Mouse (Mus musculus) intestine, embryonic 15.5 days (tissue): ENCODE data around the gene Wdr35. TPM values are rescaled to one million over a fixed set of nuclear protein-coding genes. Genes with fewer than 3 reads are reported as not detected.

Experiments used
- ATAC-seq: fragments of 200-750 bp; cut with Nextera tagmentation; 2 replicates; pipeline ENCODE4 v1.8.0; 2017; ENCODE audit warnings: moderate TSS enrichment, moderate library complexity
- H3K27ac ChIP-seq: fragments of 300-500 bp; sonication (generic); 2 replicates; pipeline ENCODE4 v1.5.1; 2015; ENCODE audit warnings: mild to moderate bottlenecking, inconsistent platforms
- H3K27me3 ChIP-seq: fragments of 300-500 bp; sonication (generic); replicated peaks from 2 replicates; pipeline ENCODE4 v1.6.1; 2015; ENCODE audit warnings: inconsistent platforms
- H3K36me3 ChIP-seq: fragments of 300-500 bp; sonication (generic); 2 replicates; pipeline ENCODE4 v1.6.1; 2015; ENCODE audit warnings: inconsistent platforms
- H3K4me1 ChIP-seq: fragments of 300-500 bp; sonication (generic); replicated peaks from 2 replicates; pipeline ENCODE4 v1.6.1; 2015; ENCODE audit warnings: inconsistent platforms
- H3K4me2 ChIP-seq: fragments of 300-500 bp; sonication (generic); replicated peaks from 2 replicates; pipeline ENCODE4 v1.6.1; 2015; ENCODE audit warnings: mild to moderate bottlenecking, inconsistent platforms
- H3K4me3 ChIP-seq: fragments of 300-500 bp; sonication (generic); replicated peaks from 2 replicates; pipeline ENCODE4 v1.5.1; 2015; ENCODE audit warnings: inconsistent platforms
- H3K9ac ChIP-seq: fragments of 300-500 bp; sonication (generic); 2 replicates; pipeline ENCODE4 v1.6.1; 2015; ENCODE audit warnings: inconsistent platforms
- H3K9me3 ChIP-seq: fragments of 300-500 bp; sonication (generic); 2 replicates; pipeline ENCODE4 v1.6.1; 2016; ENCODE audit warnings: inconsistent platforms
- WGBS: fragments of 180-500 bp; shearing (Covaris S2); methylation state at CpG from one replicate; pipeline ENCODE4 v1.1.7; 2015; 5-methylcytosine and 5-hydroxymethylcytosine counted together
- polyA plus RNA-seq: library from polyadenylated mRNA; unstranded; fragments of >200 nt; fragmentation: Nextera tagmentation; extraction: Ambion mirVana; gene quantifications from 2 replicates; pipeline ENCODE4 v1.2.1, GENCODE M21; 2015

The Wdr35 gene
- polyA plus RNA-seq, 1 experiment from 2014 or later = 11.6 TPM

GRCm38 (mm10) chr12:8947714-8948464 is 25.8 kb upstream of the Wdr35 start, which contains the start of gene Matn3:
TSS of gene Matn3 (plus strand) at chr12:8947929.
- Histone ChIP-seq H3K9ac (peak within 1 kb of the TSS; percentile 44), H3K27ac (no peak within 1 kb of the TSS), H3K4me2 (peak within 1 kb of the TSS; percentile 96), H3K9me3 (no peaks in the 10 kb centered on the region), H3K4me3 (peak within 1 kb of the TSS; percentile 40), H3K36me3 (no peaks in the 10 kb centered on the region), H3K4me1 (peaks cover 10% of the 10 kb centered on the region; the same call in 1 of the 2 replicates), H3K27me3 (no peaks in the 10 kb centered on the region)
- WGBS = under 1% methylated on average over 42 of the region's 42 CpGs
- ATAC-seq = peak; percentile 84

- no peaks in the 10 kb centered on the region for H3K36me3 ChIP-seq
- no peak overlapping the region for H3K9ac ChIP-seq
- H3K4me1 ChIP-seq = peaks cover 2% of the 10 kb centered on the region; the same call in 1 of the 2 replicates
- WGBS = 78% methylated on average over 10 of the region's 10 CpGs
- H3K9me3 ChIP-seq = no peaks in the 10 kb centered on the region
- no peak for ATAC-seq
- H3K27me3 ChIP-seq = no peaks in the 10 kb centered on the region
- H3K27ac ChIP-seq = no peak overlapping the region
- no peak overlapping the region for H3K4me2 ChIP-seq
- H3K4me3 ChIP-seq = no peak overlapping the region
Measured at GRCm38 (mm10) chr12:8953136-8953535, 20.6 kb upstream of the Wdr35 start.

GRCm38 (mm10) chr12:8954161-8954561 is 19.5 kb upstream of the Wdr35 start:
- H3K9ac ChIP-seq = no peak overlapping the region
- no peak overlapping the region for H3K27ac ChIP-seq
- WGBS = 65% methylated on average over 9 of the region's 9 CpGs

GRCm38 (mm10) chr12:8961607-8962316 is 11.9 kb upstream of the Wdr35 start:
- H3K4me3 ChIP-seq = no peak overlapping the region
- no peak overlapping the region for H3K27ac ChIP-seq
- WGBS = 60% methylated on average over 9 of the region's 9 CpGs
- no peaks in the 10 kb centered on the region for H3K4me1 ChIP-seq
- no peaks in the 10 kb centered on the region for H3K36me3 ChIP-seq
- no peak overlapping the region for H3K4me2 ChIP-seq
- no peak for ATAC-seq
- no peak overlapping the region for H3K9ac ChIP-seq
- no peaks in the 10 kb centered on the region for H3K9me3 ChIP-seq
- no peaks in the 10 kb centered on the region for H3K27me3 ChIP-seq

More at GRCm38 (mm10) chr12:8954161-8954561, 19.5 kb upstream of the Wdr35 start:
- Histone ChIP-seq H3K4me2 (no peak overlapping the region), H3K27me3 (no peaks in the 10 kb centered on the region), H3K36me3 (no peaks in the 10 kb centered on the region), H3K9me3 (no peaks in the 10 kb centered on the region), H3K4me3 (no peak overlapping the region), H3K4me1 (no peaks in the 10 kb centered on the region)
- no peak for ATAC-seq

GRCm38 (mm10) chr12:8969828-8970227 is 3.9 kb upstream of the Wdr35 start:
- no peak overlapping the region for H3K9ac ChIP-seq
- 14% methylated on average over 9 of the region's 9 CpGs for WGBS
- no peak overlapping the region for H3K4me3 ChIP-seq
- H3K36me3 ChIP-seq = no peaks in the 10 kb centered on the region
- no peaks in the 10 kb centered on the region for H3K27me3 ChIP-seq
- no peak overlapping the region for H3K4me2 ChIP-seq
- peak; percentile 71 for ATAC-seq
- 0 out of 2 replicates have a peak, but pooled peaks cover 5% of the 10 kb centered on the region for H3K4me1 ChIP-seq
- H3K27ac ChIP-seq = no peak overlapping the region
- H3K9me3 ChIP-seq = no peaks in the 10 kb centered on the region

- Histone ChIP-seq H3K9me3 (no peaks in the 10 kb centered on the region), H3K4me2 (no peak overlapping the region), H3K4me1 (0 out of 2 replicates have a peak, but pooled peaks cover 3% of the 10 kb centered on the region), H3K36me3 (no peaks in the 10 kb centered on the region), H3K9ac (no peak overlapping the region), H3K4me3 (no peak overlapping the region), H3K27me3 (no peaks in the 10 kb centered on the region), H3K27ac (no peak overlapping the region)
- ATAC-seq = no peak
- WGBS = 88% methylated on average over 3 of the region's 3 CpGs
Measured at GRCm38 (mm10) chr12:8975076-8975475, 1.4 kb downstream of the Wdr35 start.

- Histone ChIP-seq H3K27me3 (no peaks in the 10 kb centered on the region), H3K9ac (no peak overlapping the region), H3K36me3 (0 out of 2 replicates have a peak, but pooled peaks cover 3% of the 10 kb centered on the region), H3K4me2 (no peak overlapping the region), H3K4me1 (no peaks in the 10 kb centered on the region), H3K27ac (no peak overlapping the region), H3K4me3 (no peak overlapping the region), H3K9me3 (no peaks in the 10 kb centered on the region)
- no peak for ATAC-seq
- WGBS = 71% methylated on average over 8 of the region's 8 CpGs
Measured at GRCm38 (mm10) chr12:8993231-8993630, 19.5 kb downstream of the Wdr35 start.

- Histone ChIP-seq H3K4me1 (no peaks in the 10 kb centered on the region), H3K27me3 (no peaks in the 10 kb centered on the region), H3K4me2 (no peak overlapping the region), H3K27ac (no peak overlapping the region), H3K9me3 (no peaks in the 10 kb centered on the region), H3K36me3 (no peaks in the 10 kb centered on the region), H3K4me3 (no peak overlapping the region), H3K9ac (no peak overlapping the region)
- no peak for ATAC-seq
- 86% methylated on average over 4 of the region's 4 CpGs for WGBS
Measured at GRCm38 (mm10) chr12:8998318-8998717, 24.6 kb downstream of the Wdr35 start.

- WGBS = 15% methylated on average over 5 of the region's 5 CpGs
- Histone ChIP-seq H3K9me3 (no peaks in the 10 kb centered on the region), H3K9ac (no peak overlapping the region), H3K27me3 (no peaks in the 10 kb centered on the region), H3K27ac (no peak overlapping the region), H3K36me3 (no peaks in the 10 kb centered on the region), H3K4me2 (no peak overlapping the region), H3K4me1 (no peaks in the 10 kb centered on the region), H3K4me3 (no peak overlapping the region)
- 0 out of 2 replicates have a peak, but pooled peaks have one; percentile 49 for ATAC-seq
Measured at GRCm38 (mm10) chr12:9002038-9002648, 28.5 kb downstream of the Wdr35 start.

- Histone ChIP-seq H3K27ac (no peak overlapping the region), H3K4me2 (no peak overlapping the region), H3K27me3 (no peaks in the 10 kb centered on the region), H3K36me3 (no peaks in the 10 kb centered on the region), H3K9me3 (no peaks in the 10 kb centered on the region), H3K4me1 (no peaks in the 10 kb centered on the region), H3K4me3 (no peak overlapping the region), H3K9ac (no peak overlapping the region)
- no peak for ATAC-seq
- 53% methylated on average over 4 of the region's 4 CpGs for WGBS
Measured at GRCm38 (mm10) chr12:9007146-9007545, 33.5 kb downstream of the Wdr35 start.

GRCm38 (mm10) chr12:9007811-9008210 is 34.1 kb downstream of the Wdr35 start:
- H3K9me3 ChIP-seq = no peaks in the 10 kb centered on the region
- no peak for ATAC-seq
- H3K4me1 ChIP-seq = no peaks in the 10 kb centered on the region
- H3K4me3 ChIP-seq = no peak overlapping the region
- no peak overlapping the region for H3K9ac ChIP-seq
- 92% methylated on average over 6 of the region's 6 CpGs for WGBS
- no peak overlapping the region for H3K4me2 ChIP-seq
- H3K27ac ChIP-seq = no peak overlapping the region
- no peaks in the 10 kb centered on the region for H3K27me3 ChIP-seq
- H3K36me3 ChIP-seq = no peaks in the 10 kb centered on the region

- H3K4me3 ChIP-seq = no peak overlapping the region
- no peak overlapping the region for H3K9ac ChIP-seq
- H3K9me3 ChIP-seq = no peaks in the 10 kb centered on the region
- H3K4me2 ChIP-seq = no peak overlapping the region
- ATAC-seq = no peak
- no peaks in the 10 kb centered on the region for H3K36me3 ChIP-seq
- H3K27ac ChIP-seq = no peak overlapping the region
- no peaks in the 10 kb centered on the region for H3K27me3 ChIP-seq
- WGBS = 64% methylated on average over 4 of the region's 4 CpGs
- no peaks in the 10 kb centered on the region for H3K4me1 ChIP-seq
Measured at GRCm38 (mm10) chr12:9010311-9010710, 36.6 kb downstream of the Wdr35 start.
